Mouse (Mus musculus): ENCODE data around the gene Ush2a. TPM values are rescaled to one million over a fixed set of nuclear protein-coding genes. Genes with fewer than 3 reads are reported as not detected.

Gene Ush2a
- polyA plus RNA-seq (2017; shearing (Covaris generic)), result not detected

DNA sequence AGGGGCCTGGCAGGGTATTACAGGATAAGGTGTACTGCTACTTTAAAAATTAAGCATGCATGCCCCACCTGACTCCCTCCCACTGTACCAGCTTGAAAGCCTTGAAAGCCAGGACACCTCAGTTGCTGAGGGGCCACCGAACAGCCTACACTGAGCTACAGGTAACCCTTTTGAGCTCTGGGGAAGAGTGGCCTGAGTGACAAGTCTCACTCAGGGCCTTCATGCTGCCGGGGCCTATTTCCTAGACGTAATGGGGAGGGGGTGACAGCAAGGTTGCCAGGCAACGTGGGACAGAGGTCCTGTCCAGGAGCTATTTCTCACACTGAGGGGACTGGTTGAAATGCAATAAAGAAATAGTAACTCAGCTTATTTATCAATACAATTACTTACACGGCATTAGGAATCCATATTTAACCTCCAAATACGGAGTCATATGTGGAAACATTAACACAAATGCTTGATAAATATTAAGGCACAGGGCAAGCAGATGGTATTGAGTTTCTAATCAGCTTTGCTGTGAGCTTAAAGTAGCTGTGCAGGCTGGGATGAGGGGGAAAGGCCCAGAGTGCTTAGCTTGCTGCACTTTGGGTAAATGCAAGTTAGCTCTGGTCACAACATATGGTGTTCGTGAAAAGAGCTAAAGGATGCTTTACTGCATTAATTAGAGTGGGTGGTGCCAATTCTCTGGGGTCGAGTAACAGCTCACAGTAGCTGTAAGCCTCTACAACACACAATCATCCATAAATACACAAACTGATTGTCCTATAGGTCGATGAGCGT is at the start of gene Ush2a:
Gene Ush2a (plus strand): TSS at position 121 of the 780 bp plus-strand sequence.

DNA sequence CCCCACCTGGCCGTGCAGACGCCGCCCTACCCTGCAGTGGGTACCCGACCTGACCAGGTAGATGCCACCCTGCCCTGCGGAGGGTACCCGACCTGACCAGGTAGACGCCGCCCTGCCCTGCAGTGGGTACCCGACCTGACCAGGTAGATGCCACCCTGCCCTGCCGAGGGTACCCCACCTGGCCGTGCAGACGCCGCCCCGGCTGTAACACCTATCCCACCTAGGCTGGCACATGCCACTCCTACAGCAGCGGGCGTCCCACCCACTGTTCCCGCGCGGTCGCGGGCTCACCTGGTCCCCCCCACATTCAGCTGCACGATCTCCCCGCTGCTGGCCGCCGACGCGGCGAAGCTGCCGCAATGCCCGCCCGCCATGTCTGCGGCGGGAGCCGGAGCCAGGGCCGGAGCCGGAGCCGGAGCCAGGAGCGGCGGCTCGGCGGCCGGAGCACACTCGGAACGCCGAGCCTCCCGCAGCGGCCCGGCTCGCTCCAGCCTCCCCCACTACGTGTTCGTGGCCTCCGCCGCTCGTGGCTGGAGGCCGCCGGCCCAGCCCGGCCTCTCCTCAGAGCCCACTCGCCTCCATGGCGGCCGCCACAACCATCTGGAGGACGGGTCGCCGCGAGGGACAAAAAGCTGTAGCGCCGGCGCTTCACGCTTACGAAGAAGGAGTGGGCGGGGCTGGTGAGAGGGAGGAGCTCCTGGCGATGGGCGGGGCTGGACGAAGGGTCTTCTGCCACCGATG is 745.6 kb downstream of the Ush2a start, which contains the start of gene Kctd3:
Gene Kctd3 (minus strand): TSS at position 603 of the 741 bp plus-strand sequence.

